ENCODE assay signal across 23 mouse cellular contexts in the genomic region with DNA sequence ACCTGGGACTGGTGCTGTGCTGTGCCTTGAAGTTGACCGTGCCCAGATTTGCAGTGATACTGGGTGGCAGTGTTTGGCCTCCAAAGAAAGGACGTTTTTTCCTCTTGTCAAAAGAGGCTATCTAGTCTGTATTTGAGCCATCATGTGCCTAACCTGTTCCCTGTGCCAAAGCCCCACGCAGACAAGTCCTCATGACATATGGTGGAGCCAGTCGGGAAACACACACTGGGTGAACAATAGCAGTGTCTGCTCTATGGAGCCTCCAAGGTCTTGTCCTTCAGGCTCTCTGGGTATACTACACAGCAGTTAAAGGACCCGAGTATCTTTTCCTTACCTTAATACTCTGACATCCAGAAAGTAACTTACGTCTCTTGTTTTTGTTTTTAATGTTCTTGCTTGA. TPM values are rescaled to one million over a fixed set of nuclear protein-coding genes. Genes with fewer than 3 reads are reported as not detected.
DNase-seq lines count a peak whose midpoint lies in the region; ATAC-seq and TF ChIP-seq lines count a peak whose summit lies in the region.
"Had no signal": no experiment of that assay in that cellular context is flagged by ENCODE, and none has a peak within 500 bp of the region (broad histone marks: within the 10 kb centered on the region; RNA-seq: fewer than 3 reads in every experiment).

No protein-coding gene starts in this region.

- no peak overlapping the region for H3K27ac ChIP-seq in cerebellum, adult 2 months (ENCODE audit: insufficient read depth, low read length)
- no peak overlapping the region for H3K27ac ChIP-seq in midbrain, postnatal 0 days (ENCODE audit: low read depth, low read length)
- H3K27ac ChIP-seq: embryonic facial prominence, embryonic 10.5 days; forebrain, embryonic 13.5 days; gastrocnemius, adult 2 months; heart, embryonic 10.5 days; hindbrain, embryonic 13.5 days; intestine, embryonic 15.5 days had no signal

- peak; percentile 38 for DNase-seq in adrenal gland, postnatal 14 days
- DNase-seq in adrenal gland, adult 2 months, result no peak
- DNase-seq in cerebellum, adult 2 months, result peak; percentile 36 to 62
- no peak for DNase-seq in cerebellum, postnatal 4 days (ENCODE audit: low spot score in 2 of 2)
- DNase-seq in cerebellum, postnatal 10 days, result peak; percentile 52 to 63
- no peak for DNase-seq in midbrain, postnatal 0 days (ENCODE audit: low spot score)
- DNase-seq in right cerebral cortex, adult 2 months (ENCODE audit: low spot score in 2 of 2), result no peak
- DNase-seq: adrenal gland, postnatal 10 days; B cell, adult 2 months; forebrain, postnatal 0 days; gastrocnemius, adult 2 months; gastrocnemius, postnatal 25 days; heart, postnatal 10 days; heart, postnatal 4 days; kidney, adult 18-20 months had no signal

- H3K9me3 ChIP-seq in midbrain, postnatal 0 days (ENCODE audit: low read length), result no peaks in the 10 kb centered on the region
- H3K9me3 ChIP-seq: forebrain, embryonic 13.5 days; G1E; intestine, embryonic 15.5 days had no signal

- peaks cover 11% of the 10 kb centered on the region; the same call in 1 of the 2 replicates for H3K36me3 ChIP-seq in midbrain, postnatal 0 days (ENCODE audit: insufficient read depth, low read length)

- H3K9ac ChIP-seq in midbrain, postnatal 0 days (replicated peaks; ENCODE audit: low read length, poor library complexity, severe bottlenecking), result no peak overlapping the region
- H3K9ac ChIP-seq: forebrain, embryonic 13.5 days; forebrain, postnatal 0 days; hindbrain, embryonic 13.5 days; intestine, embryonic 15.5 days had no signal

- H3K4me2 ChIP-seq in midbrain, postnatal 0 days (ENCODE audit: low read depth, low read length, poor library complexity, severe bottlenecking), result no peak overlapping the region
- H3K4me2 ChIP-seq: forebrain, embryonic 13.5 days; hindbrain, embryonic 13.5 days; intestine, embryonic 15.5 days had no signal

- no peak for ATAC-seq in midbrain, postnatal 0 days (ENCODE audit: low FRiP score)
- ATAC-seq: CD4-positive, CD25-positive, alpha-beta regulatory T cell, adult 4 months; forebrain, embryonic 13.5 days; forebrain, postnatal 0 days; intestine, embryonic 15.5 days had no signal

- 31% methylated on average over 6 of the region's 6 CpGs for WGBS in cerebellum, adult 2 months
- 87% methylated on average over 6 of the region's 6 CpGs for WGBS in midbrain, postnatal 0 days

- no peak for TF ChIP-seq POLR2A in cerebellum, adult 2 months (IDR thresholded peaks at IDR 0.05; ENCODE audit: borderline replicate concordance, insufficient read depth, low read length)

- no peak for TF ChIP-seq CTCF in cerebellum, adult 2 months (IDR thresholded peaks at IDR 0.05; ENCODE audit: borderline replicate concordance, insufficient read depth, low read depth, low read length)
- no peak for TF ChIP-seq CTCF in midbrain, postnatal 0 days (IDR thresholded peaks at IDR 0.05)

- no peaks in the 10 kb centered on the region for H3K27me3 ChIP-seq in cerebellum, adult 2 months (ENCODE audit: control insufficient read depth, insufficient read depth, low read length)
- H3K27me3 ChIP-seq in midbrain, postnatal 0 days (ENCODE audit: insufficient read depth, low read length), result no peaks in the 10 kb centered on the region
- H3K27me3 ChIP-seq: forebrain, embryonic 13.5 days; hindbrain, embryonic 13.5 days; intestine, embryonic 15.5 days had no signal

- H3K4me1 ChIP-seq in cerebellum, adult 2 months (ENCODE audit: control insufficient read depth, insufficient read depth, low read length), result peaks cover 4% of the 10 kb centered on the region; the same call in 1 of the 2 replicates
- no peaks in the 10 kb centered on the region for H3K4me1 ChIP-seq in midbrain, postnatal 0 days (ENCODE audit: insufficient read depth, low read length)
- H3K4me1 ChIP-seq: embryonic facial prominence, embryonic 10.5 days; forebrain, embryonic 13.5 days; heart, embryonic 10.5 days; hindbrain, embryonic 13.5 days; intestine, embryonic 15.5 days had no signal

- H3K4me3 ChIP-seq in cerebellum, adult 2 months (replicated peaks; ENCODE audit: insufficient read depth, low read depth, low read length), result no peak overlapping the region
- no peak overlapping the region for H3K4me3 ChIP-seq in midbrain, postnatal 0 days (ENCODE audit: low read depth, low read length)
- H3K4me3 ChIP-seq: embryonic facial prominence, embryonic 10.5 days; forebrain, embryonic 13.5 days; gastrocnemius, adult 2 months; heart, embryonic 10.5 days; hindbrain, embryonic 13.5 days; intestine, embryonic 15.5 days had no signal

RNA-seq across cellular contexts. Expression of gene Gm42791, which starts 48.3 kb away (rescaled TPM):
- total RNA-seq in adrenal gland, postnatal 14 days (2021), result 5.6 and 6.2 TPM in 2 replicates
- total RNA-seq in adrenal gland, adult 2 months (2021), result 1 to 10 TPM; 6.3 to 6.5 TPM
- polyA plus RNA-seq in adrenal gland, adult 2 months (2012; rRNA removed), result not detected in 2 replicates
- polyA plus RNA-seq in cerebellum, adult 2 months (2012; rRNA removed), result not detected in 2 replicates
- not detected in 2 replicates for total RNA-seq in midbrain, postnatal 0 days (2014; rRNA removed)
- polyA plus RNA-seq in midbrain, postnatal 0 days (2015; fragmentation: Nextera tagmentation; extraction: Ambion mirVana), result 2.1 and 3.1 TPM in 2 replicates
- total RNA-seq: forebrain, postnatal 0 days; G1E had no signal
- polyA plus RNA-seq: G1E; heart, embryonic 14.5 days had no signal

Comparison
In these comparisons a context has a peak if more than half of its experiments do, and no peak if none do; other contexts are left out.
1. DNase-seq: peak in adrenal gland, postnatal 14 days (single experiment), cerebellum, adult 2 months (2 of 2) and cerebellum, postnatal 10 days (2 of 2); none in adrenal gland, adult 2 months (single experiment), cerebellum, postnatal 4 days (0 of 2), midbrain, postnatal 0 days (single experiment) and right cerebral cortex, adult 2 months (0 of 2).